Mouse (Mus musculus) MEL (cell line): ENCODE measurements at regions not wholly inside any gene's neighbourhood (a gene's known extent, or its start where the extent isn't known, plus 50 kb on each side); places are given as distances from the start of the nearest gene placed in this dataset.

Experiments used
- DNase-seq: peaks from one replicate; pipeline ENCODE4 v3.0.0; 2011; ENCODE audit warnings: low read depth, low spot score
- H3K27ac ChIP-seq: 2 replicates; pipeline ENCODE4 v1.5.1; 2012; ENCODE audit warnings: low read depth, mild to moderate bottlenecking, control low read depth, low read length, moderate library complexity; ENCODE audit not compliant: control insufficient read depth
- H3K27me3 ChIP-seq, 2 experiments: fragments of 150-350 bp in 1 of 2; sonication (generic) in 1 of 2; 2 replicates each; pipeline ENCODE4 v1.6.1; 2012; ENCODE audit warnings: low read length in 2 of 2, mild to moderate bottlenecking in 2 of 2, improper control_type of control experiment in 1 of 2, moderate library complexity in 1 of 2; ENCODE audit not compliant: insufficient read depth in 2 of 2, control insufficient read depth in 1 of 2
- H3K36me3 ChIP-seq, 2 experiments: 2 replicates each; pipeline ENCODE4 v1.6.1; 2012 to 2014; ENCODE audit warnings: low read length in 2 of 2, improper control_type of control experiment in 1 of 2, inconsistent platforms in 1 of 2, mild to moderate bottlenecking in 1 of 2; ENCODE audit not compliant: insufficient read depth in 2 of 2, control insufficient read depth in 1 of 2
- H3K4me1 ChIP-seq, 2 experiments: fragments of 150-350 bp in 1 of 2; sonication (generic) in 1 of 2; 2 replicates each; pipeline ENCODE4 v1.6.1; 2012; ENCODE audit warnings: low read length in 2 of 2, improper control_type of control experiment in 1 of 2, mild to moderate bottlenecking in 1 of 2; ENCODE audit not compliant: insufficient read depth in 2 of 2, control insufficient read depth in 1 of 2
- H3K4me3 ChIP-seq, 2 experiments: fragments of 150-350 bp in 1 of 2; sonication (generic) in 1 of 2; 2 replicates each; pipeline ENCODE4 v1.5.1; 2012; ENCODE audit warnings: low read depth in 2 of 2, low read length in 2 of 2, mild to moderate bottlenecking in 2 of 2, moderate library complexity in 2 of 2, control low read depth in 1 of 2, improper control_type of control experiment in 1 of 2; ENCODE audit not compliant: control insufficient read depth in 1 of 2, insufficient read depth in 1 of 2
- H3K79me2 ChIP-seq: 2 replicates; pipeline ENCODE4 v1.6.1; 2012; ENCODE audit warnings: mild to moderate bottlenecking, low read length, moderate library complexity; ENCODE audit not compliant: control insufficient read depth, poor library complexity, insufficient read depth
- H3K9ac ChIP-seq: 2 replicates; pipeline ENCODE4 v1.6.1; 2012; ENCODE audit warnings: low read depth, mild to moderate bottlenecking, control low read depth, low read length, moderate library complexity; ENCODE audit not compliant: control insufficient read depth, poor library complexity, severe bottlenecking
- H3K9me3 ChIP-seq: fragments of 150-350 bp; sonication (generic); replicated peaks from 2 replicates; pipeline ENCODE4 v1.6.1; 2012; ENCODE audit warnings: mild to moderate bottlenecking, low read length, improper control_type of control experiment, moderate library complexity; ENCODE audit not compliant: insufficient read depth
- CHD1 ChIP-seq: IDR thresholded peaks from 2 replicates; pipeline ENCODE4 v1.6.1; 2012; ENCODE audit warnings: low read depth, mild to moderate bottlenecking, inconsistent platforms, low read length, improper control_type of control experiment
- CHD2 ChIP-seq: IDR thresholded peaks from 2 replicates; pipeline ENCODE4 v1.6.1; 2011; ENCODE audit warnings: low read length, improper control_type of control experiment
- E2F4 ChIP-seq: IDR thresholded peaks from 2 replicates; pipeline ENCODE4 v1.6.1; 2011; ENCODE audit warnings: low read depth, low read length, improper control_type of control experiment, borderline replicate concordance
- ETS1 ChIP-seq: IDR thresholded peaks from 2 replicates; pipeline ENCODE4 v1.6.1; 2012; ENCODE audit warnings: low read depth, mild to moderate bottlenecking, inconsistent platforms, low read length, improper control_type of control experiment, moderate library complexity
- GABPA ChIP-seq: IDR thresholded peaks from 2 replicates; pipeline ENCODE4 v1.6.1; 2012; ENCODE audit warnings: low read depth, mild to moderate bottlenecking, inconsistent platforms, low read length, improper control_type of control experiment, moderate library complexity
- JUND ChIP-seq: IDR thresholded peaks from 2 replicates; pipeline ENCODE4 v1.6.1; 2011; ENCODE audit warnings: low read depth, mild to moderate bottlenecking, improper control_type of control experiment, low read length
- MAFK ChIP-seq: IDR thresholded peaks from 2 replicates; pipeline ENCODE4 v1.6.1; 2011; ENCODE audit warnings: low read depth, mild to moderate bottlenecking, low read length, improper control_type of control experiment, borderline replicate concordance
- MAX ChIP-seq: IDR thresholded peaks from 2 replicates; pipeline ENCODE4 v1.6.1; 2011; ENCODE audit warnings: low read length, improper control_type of control experiment
- MAZ ChIP-seq: IDR thresholded peaks from 2 replicates; pipeline ENCODE4 v1.6.1; 2012; ENCODE audit warnings: low read depth, mild to moderate bottlenecking, inconsistent platforms, low read length, improper control_type of control experiment
- MYB ChIP-seq: IDR thresholded peaks from 2 replicates; pipeline ENCODE4 v1.6.1; 2011; ENCODE audit warnings: mild to moderate bottlenecking, low read depth, low read length, improper control_type of control experiment
- POLR2A ChIP-seq, 2 experiments: IDR thresholded peaks; 2 replicates each; pipeline ENCODE4 v1.6.1; 2011 to 2012; ENCODE audit warnings: low read length in 2 of 2, mild to moderate bottlenecking in 2 of 2, control low read depth in 1 of 2, improper control_type of control experiment in 1 of 2, low read depth in 1 of 2, moderate library complexity in 1 of 2; ENCODE audit not compliant: control insufficient read depth in 1 of 2, insufficient read depth in 1 of 2, poor library complexity in 1 of 2
- POLR2AphosphoS2 ChIP-seq: IDR thresholded peaks from 2 replicates; pipeline ENCODE4 v1.6.1; 2011; ENCODE audit warnings: low read length, improper control_type of control experiment
- POLR2AphosphoS5 ChIP-seq: IDR thresholded peaks from 2 replicates; pipeline ENCODE4 v1.6.1; 2012; ENCODE audit warnings: low read depth, borderline replicate concordance, mild to moderate bottlenecking, inconsistent platforms, low read length, moderate library complexity, mixed read lengths
- RAD21 ChIP-seq: IDR thresholded peaks from 2 replicates; pipeline ENCODE4 v1.6.1; 2011; ENCODE audit warnings: mild to moderate bottlenecking, low read depth, low read length, improper control_type of control experiment
- RCOR1 ChIP-seq: IDR thresholded peaks from 2 replicates; pipeline ENCODE4 v1.6.1; 2012; ENCODE audit warnings: low read depth, mild to moderate bottlenecking, inconsistent platforms, low read length, improper control_type of control experiment
- TCF12 ChIP-seq: IDR thresholded peaks from 2 replicates; pipeline ENCODE4 v1.6.1; 2014; ENCODE audit warnings: low read depth, mild to moderate bottlenecking, inconsistent platforms, low read length, improper control_type of control experiment, moderate library complexity
- ZC3H11A ChIP-seq: IDR thresholded peaks from 2 replicates; pipeline ENCODE4 v1.6.1; 2012; ENCODE audit warnings: low read depth, mild to moderate bottlenecking, inconsistent platforms, low read length, improper control_type of control experiment
- ZKSCAN1 ChIP-seq: IDR thresholded peaks from 2 replicates; pipeline ENCODE4 v1.6.1; 2012; ENCODE audit warnings: low read depth, mild to moderate bottlenecking, inconsistent platforms, low read length, improper control_type of control experiment, moderate library complexity
- ZMIZ1 ChIP-seq: IDR thresholded peaks from 2 replicates; pipeline ENCODE4 v1.6.1; 2012; ENCODE audit warnings: low read depth, mild to moderate bottlenecking, inconsistent platforms, low read length, improper control_type of control experiment, moderate library complexity

- H3K4me3 ChIP-seq: no peak overlapping the region
- DNase-seq: no peak
- TF ChIP-seq MYB: no peak
- TF ChIP-seq POLR2A (IDR thresholded peaks at IDR 0.05; ENCODE audit: control insufficient read depth in 1 of 2, insufficient read depth in 1 of 2, low read depth in 1 of 2, low read length in 2 of 2, poor library complexity in 1 of 2): no peak
- no peak for TF ChIP-seq CHD1
- no peak for TF ChIP-seq MAFK
- no peak for TF ChIP-seq CHD2
- no peak for TF ChIP-seq RAD21
- no peak for TF ChIP-seq ETS1
- TF ChIP-seq POLR2AphosphoS5: no peak
- TF ChIP-seq ZKSCAN1: no peak
- no peak for TF ChIP-seq ZC3H11A
- no peak for TF ChIP-seq POLR2AphosphoS2
- no peak for TF ChIP-seq GABPA
- no peak for TF ChIP-seq ZMIZ1
- TF ChIP-seq E2F4: no peak
- TF ChIP-seq RCOR1: no peak
- TF ChIP-seq MAX: no peak
- TF ChIP-seq TCF12: no peak
- no peak for TF ChIP-seq JUND
- no peak overlapping the region for H3K9ac ChIP-seq
- H3K27ac ChIP-seq: no peak overlapping the region
- H3K36me3 ChIP-seq: peaks cover 0 to 2% of the 10 kb centered on the region in 2 experiments; a peak in 1 of 4 replicates
- no peaks in the 10 kb centered on the region for H3K79me2 ChIP-seq
- H3K4me1 ChIP-seq: 0 out of 4 replicates have a peak, but pooled peaks cover 0 to 4% of the 10 kb centered on the region in 2 experiments
- H3K27me3 ChIP-seq: peaks cover 0 to 3% of the 10 kb centered on the region in 2 experiments; a peak in 2 of 4 replicates
- no peaks in the 10 kb centered on the region for H3K9me3 ChIP-seq
Measured at GRCm38 (mm10) chr4:11895857-11896825, 84.9 kb downstream of the Gm10604 start.

- DNase-seq: no peak
- H3K9me3 ChIP-seq: no peaks in the 10 kb centered on the region
- no peaks in the 10 kb centered on the region for H3K79me2 ChIP-seq
- H3K4me1 ChIP-seq: no peaks in the 10 kb centered on the region
- peaks cover 0 to 4% of the 10 kb centered on the region in 2 experiments; a peak in 2 of 4 replicates for H3K27me3 ChIP-seq
- no peak overlapping the region for H3K27ac ChIP-seq
- H3K9ac ChIP-seq: no peak overlapping the region
- H3K4me3 ChIP-seq: no peak overlapping the region
- H3K36me3 ChIP-seq: no peaks in the 10 kb centered on the region
- no peak for TF ChIP-seq MAZ
Measured at GRCm38 (mm10) chr4:11893560-11894205, 87.4 kb downstream of the Gm10604 start.
